Mouse (Mus musculus) liver, adult 2 months (tissue): ENCODE results near the gene Wwox. TPM values are rescaled to one million over a fixed set of nuclear protein-coding genes. Genes with fewer than 3 reads are reported as not detected.

Source experiments
- DNase-seq: peaks from one replicate; pipeline ENCODE4 v3.0.0-alpha.2; 2011; ENCODE audit warnings: low read depth, low spot score; ENCODE audit errors: extremely low read depth
- H3K27ac ChIP-seq: fragments of 200-500 bp; replicated peaks from 2 replicates; pipeline ENCODE4 v1.5.1; 2012; ENCODE audit warnings: low read depth, mild to moderate bottlenecking, control low read depth, inconsistent platforms, low read length; ENCODE audit not compliant: insufficient read depth
- H3K27me3 ChIP-seq: fragments of 200-500 bp; 2 replicates; pipeline ENCODE4 v1.6.1; 2012; ENCODE audit warnings: mild to moderate bottlenecking, moderate library complexity, low read length, inconsistent platforms; ENCODE audit not compliant: control insufficient read depth, insufficient read depth
- H3K36me3 ChIP-seq: fragments of 200-500 bp; 2 replicates; pipeline ENCODE4 v1.6.1; 2012; ENCODE audit warnings: low read length, inconsistent platforms; ENCODE audit not compliant: control insufficient read depth, insufficient read depth
- H3K4me1 ChIP-seq: fragments of 200-500 bp; 2 replicates; pipeline ENCODE4 v1.6.1; 2011; ENCODE audit warnings: low read length; ENCODE audit not compliant: control insufficient read depth, insufficient read depth
- H3K4me3 ChIP-seq: fragments of 200-500 bp; 2 replicates; pipeline ENCODE4 v1.5.1; 2011; ENCODE audit warnings: low read depth, mild to moderate bottlenecking, control low read depth, low read length, moderate library complexity; ENCODE audit not compliant: insufficient read depth
- H3K79me2 ChIP-seq: fragments of 200-500 bp; 2 replicates; pipeline ENCODE4 v1.6.1; 2012; ENCODE audit warnings: inconsistent platforms, mild to moderate bottlenecking, low read length, moderate library complexity; ENCODE audit not compliant: control insufficient read depth, insufficient read depth
- H3K9ac ChIP-seq: fragments of 200-500 bp; 2 replicates; pipeline ENCODE4 v1.6.1; 2012; ENCODE audit warnings: low read depth, mild to moderate bottlenecking, control low read depth, inconsistent platforms, low read length
- CTCF ChIP-seq: fragments of 200-500 bp; IDR thresholded peaks from 2 replicates; pipeline ENCODE4 v1.5.1; 2011; ENCODE audit warnings: low read depth, low read length, control low read depth
- POLR2A ChIP-seq: fragments of 200-500 bp; IDR thresholded peaks from 2 replicates; pipeline ENCODE4 v1.6.1; 2011; ENCODE audit warnings: low read length, control low read depth; ENCODE audit not compliant: insufficient read depth; ENCODE audit errors: extremely low read depth
- WGBS: fragments of 180-500 bp; shearing (Covaris S2); methylation state at CpG from one replicate; pipeline ENCODE4 v1.1.7; 2018; 5-methylcytosine and 5-hydroxymethylcytosine counted together
- polyA plus RNA-seq: library from polyadenylated mRNA; depleted of rRNA; stranded (reverse); fragments of >200 nt; gene quantifications from 2 replicates; pipeline ENCODE4 v1.2.3, GENCODE M21; 2012
- total RNA-seq: library from RNA; depleted of rRNA; stranded (reverse); fragments of >200 nt; gene quantifications from 2 replicates; pipeline ENCODE4 v1.2.3, GENCODE M21; 2014

The Wwox gene
- total and polyA plus RNA-seq, 2 experiments: 7.2 to 10.0 TPM

DNA sequence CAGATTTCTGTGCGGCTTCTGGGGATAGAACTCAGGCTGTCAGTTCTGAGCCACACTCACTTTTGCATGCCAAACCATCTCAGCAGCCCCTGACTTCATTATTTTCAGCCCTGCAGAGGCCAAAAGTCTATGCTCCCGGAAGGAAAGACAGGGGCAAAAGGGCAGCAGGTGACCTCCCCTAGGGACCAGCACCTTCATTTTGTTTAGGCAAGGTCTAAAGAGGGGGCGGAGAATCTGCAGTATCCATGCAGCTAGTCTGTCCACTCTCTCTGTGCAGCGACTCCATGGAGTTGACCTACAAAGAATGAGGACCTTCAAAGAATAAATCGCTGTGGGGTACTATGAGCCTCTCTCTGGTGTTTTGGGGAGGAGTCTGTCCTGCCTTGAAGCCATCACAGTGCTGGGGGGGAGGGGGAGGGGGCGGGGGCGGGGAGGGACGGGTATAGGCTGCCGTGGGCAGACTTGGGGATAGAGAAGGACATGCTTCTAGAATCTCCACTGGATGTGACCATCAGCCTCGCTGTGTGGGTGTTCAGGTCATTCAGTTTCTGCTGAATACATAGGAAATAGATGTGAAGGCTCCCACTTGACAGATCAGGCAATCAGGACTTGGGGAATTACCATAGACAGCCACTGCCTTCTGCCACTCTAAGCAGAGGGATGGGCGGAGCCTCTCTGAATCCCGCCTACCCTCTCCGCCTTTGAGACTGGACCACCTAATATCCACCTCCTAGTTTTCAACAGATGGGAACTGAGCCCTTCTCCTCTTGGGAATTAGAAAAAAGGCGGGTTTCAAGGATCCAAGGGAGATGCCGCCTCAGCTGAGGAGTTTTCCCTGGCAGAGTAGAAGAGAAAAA lies 410.8 kb downstream of the Wwox start:
- no peak for DNase-seq
- TF ChIP-seq POLR2A: no peak
- no peak for TF ChIP-seq CTCF
- H3K4me3 ChIP-seq: no peak overlapping the region
- WGBS: 54% methylated on average over 15 of the region's 15 CpGs
- H3K27ac ChIP-seq: no peak overlapping the region
- H3K36me3 ChIP-seq: no peaks in the 10 kb centered on the region
- H3K4me1 ChIP-seq: no peaks in the 10 kb centered on the region
- no peaks in the 10 kb centered on the region for H3K27me3 ChIP-seq
- H3K9ac ChIP-seq: no peak overlapping the region
- no peaks in the 10 kb centered on the region for H3K79me2 ChIP-seq

DNA sequence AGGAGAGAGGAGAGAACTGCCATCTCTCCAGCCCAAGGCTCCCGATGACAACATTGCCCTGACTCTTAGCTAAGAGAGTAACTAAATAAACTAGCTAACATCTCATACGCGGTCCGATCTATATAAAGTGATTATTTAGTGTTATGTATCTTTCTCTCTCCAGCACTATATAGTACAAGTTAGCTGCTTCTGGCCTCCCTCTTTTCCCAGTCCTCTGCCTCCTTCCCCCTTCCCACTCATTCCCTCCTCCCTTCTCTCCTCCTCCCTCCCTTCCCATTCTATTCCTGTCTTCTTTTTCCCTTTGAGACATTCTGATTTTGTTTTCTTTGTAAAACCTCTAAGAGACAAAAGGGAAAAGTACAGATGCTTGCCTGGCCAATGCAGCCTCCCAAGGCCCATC lies 414.3 kb downstream of the Wwox start:
- Histone ChIP-seq H3K4me3 (no peak overlapping the region), H3K27ac (no peak overlapping the region), H3K36me3 (peaks cover 2% of the 10 kb centered on the region; the same call in 1 of the 2 replicates), H3K27me3 (no peaks in the 10 kb centered on the region), H3K9ac (no peak overlapping the region), H3K79me2 (no peaks in the 10 kb centered on the region), H3K4me1 (no peaks in the 10 kb centered on the region)
- 91% methylated on average over 4 of the region's 4 CpGs for WGBS
- TF ChIP-seq CTCF (no peak), POLR2A (no peak)
- no peak for DNase-seq

DNA sequence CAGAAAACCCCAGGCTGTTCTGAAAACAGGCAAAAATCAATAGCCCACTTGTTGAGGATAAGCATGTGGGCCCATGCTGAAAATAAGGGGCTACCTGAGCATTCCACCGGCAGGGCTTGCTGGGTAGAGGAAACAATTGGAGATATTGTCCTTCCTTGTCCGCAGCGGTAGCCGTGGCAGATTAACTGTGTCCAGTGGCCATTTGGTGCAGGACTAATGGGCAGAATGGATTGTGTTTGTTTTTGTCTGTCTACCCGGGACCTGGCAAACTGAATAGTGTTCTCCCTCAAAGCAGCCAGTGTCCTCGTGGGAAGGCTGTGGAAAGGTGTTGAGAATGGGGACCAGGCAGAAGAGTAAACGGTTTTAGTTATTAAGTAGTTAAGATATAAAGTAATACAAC lies 416.4 kb downstream of the Wwox start:
- H3K79me2 ChIP-seq: no peaks in the 10 kb centered on the region
- WGBS: 72% methylated on average over 7 of the region's 7 CpGs
- H3K27ac ChIP-seq: no peak overlapping the region
- H3K36me3 ChIP-seq: peaks cover 2% of the 10 kb centered on the region; the same call in 1 of the 2 replicates
- H3K4me3 ChIP-seq: no peak overlapping the region
- DNase-seq: no peak
- no peak overlapping the region for H3K9ac ChIP-seq
- H3K4me1 ChIP-seq: no peaks in the 10 kb centered on the region
- TF ChIP-seq CTCF (no peak), POLR2A (no peak)
- H3K27me3 ChIP-seq: no peaks in the 10 kb centered on the region

DNA sequence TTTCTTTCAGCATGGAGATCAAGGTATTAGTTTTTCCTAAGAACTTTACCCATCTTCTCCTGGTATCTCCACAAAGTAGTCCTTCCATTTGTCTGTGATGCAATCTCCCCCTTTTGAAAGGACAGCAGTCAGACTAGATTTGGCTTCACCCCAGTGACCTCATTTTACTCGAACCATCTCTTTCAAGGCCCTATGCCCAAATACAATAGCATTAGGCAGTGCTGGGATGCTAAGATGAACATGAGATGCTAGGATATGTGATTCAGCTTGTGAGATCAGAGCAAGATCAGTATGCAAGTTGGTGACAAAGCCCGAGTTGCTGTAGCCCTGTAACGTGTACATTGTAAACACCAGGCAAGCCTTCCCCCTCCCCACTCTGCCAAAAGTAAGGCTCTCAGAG lies 426.5 kb downstream of the Wwox start:
- Histone ChIP-seq H3K79me2 (no peaks in the 10 kb centered on the region), H3K4me1 (no peaks in the 10 kb centered on the region), H3K36me3 (no peaks in the 10 kb centered on the region), H3K9ac (no peak overlapping the region), H3K27ac (no peak overlapping the region), H3K27me3 (no peaks in the 10 kb centered on the region), H3K4me3 (no peak overlapping the region)
- no peak for DNase-seq
- TF ChIP-seq CTCF (no peak), POLR2A (no peak)
- WGBS: 58% methylated on average over 3 of the region's 3 CpGs

DNA sequence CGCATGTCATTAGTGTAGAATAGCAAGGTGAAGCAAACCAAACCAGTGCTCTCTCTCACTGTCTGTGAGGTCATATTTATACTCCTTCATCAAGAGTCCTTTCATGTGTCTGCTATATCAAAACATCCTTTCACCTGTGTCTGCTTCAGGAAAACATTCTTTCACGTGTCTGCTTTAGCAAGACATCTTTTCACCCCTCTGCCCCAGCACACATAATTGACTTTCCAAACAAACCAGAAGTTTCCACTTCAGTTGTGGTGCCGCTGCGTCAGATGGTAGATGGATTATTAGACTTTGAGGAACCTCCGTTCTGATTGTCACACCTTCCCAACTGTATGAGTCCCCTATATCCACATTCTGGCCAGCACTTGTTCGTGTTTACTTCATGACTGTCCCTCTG lies 429.9 kb downstream of the Wwox start:
- no peaks in the 10 kb centered on the region for H3K36me3 ChIP-seq
- TF ChIP-seq CTCF (no peak), POLR2A (no peak)
- H3K4me3 ChIP-seq: no peak overlapping the region
- H3K4me1 ChIP-seq: no peaks in the 10 kb centered on the region
- H3K79me2 ChIP-seq: no peaks in the 10 kb centered on the region
- no peak for DNase-seq
- H3K9ac ChIP-seq: no peak overlapping the region
- H3K27me3 ChIP-seq: no peaks in the 10 kb centered on the region
- no peak overlapping the region for H3K27ac ChIP-seq
- 97% methylated on average over 6 of the region's 6 CpGs for WGBS

DNA sequence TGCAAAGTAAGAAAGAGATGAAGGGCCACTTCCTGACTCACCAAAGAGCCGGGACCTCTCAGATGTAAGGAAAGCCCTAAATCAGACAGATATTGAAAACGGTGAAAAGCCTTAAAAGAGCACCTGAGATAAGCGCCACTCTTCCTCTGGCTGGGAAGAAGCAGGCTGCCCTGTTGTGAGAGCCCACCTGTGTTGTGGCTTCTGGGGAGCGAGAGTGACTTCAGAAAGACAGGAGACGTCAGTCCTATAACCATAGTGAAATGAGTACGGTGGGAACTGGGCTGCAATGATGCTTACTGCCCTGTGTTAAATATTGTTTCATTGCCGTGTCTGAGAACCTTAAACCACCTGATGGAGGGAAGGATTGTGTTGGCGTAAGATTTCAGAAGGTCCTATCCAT lies 431.0 kb downstream of the Wwox start:
- DNase-seq: no peak
- WGBS: 92% methylated on average over 8 of the region's 8 CpGs
- Histone ChIP-seq H3K4me3 (no peak overlapping the region), H3K79me2 (no peaks in the 10 kb centered on the region), H3K27me3 (no peaks in the 10 kb centered on the region), H3K36me3 (no peaks in the 10 kb centered on the region), H3K4me1 (no peaks in the 10 kb centered on the region), H3K27ac (no peak overlapping the region), H3K9ac (no peak overlapping the region)
- TF ChIP-seq POLR2A (no peak), CTCF (no peak)
